Mouse (Mus musculus) liver, embryonic 12.5 days (tissue): ENCODE measurements at regions not wholly inside any gene's neighbourhood (a gene's known extent, or its start where the extent isn't known, plus 50 kb on each side); places are given as distances from the start of the nearest gene placed in this dataset.

Experiments
- ATAC-seq: fragments of 200-750 bp; cut with Nextera tagmentation; 2 replicates; pipeline ENCODE4 v1.8.0; 2017; ENCODE audit warnings: moderate number of reproducible peaks, mild to moderate bottlenecking, moderate library complexity
- H3K27ac ChIP-seq: fragments of 300-500 bp; sonication (generic); 2 replicates; pipeline ENCODE4 v1.5.1; 2016; ENCODE audit warnings: mild to moderate bottlenecking
- H3K27me3 ChIP-seq: fragments of 300-500 bp; sonication (generic); replicated peaks from 2 replicates; pipeline ENCODE4 v1.6.1; 2016; ENCODE audit warnings: mild to moderate bottlenecking, moderate library complexity
- H3K36me3 ChIP-seq: fragments of 300-500 bp; sonication (generic); 2 replicates; pipeline ENCODE4 v1.6.1; 2016; ENCODE audit warnings: mild to moderate bottlenecking, moderate library complexity
- H3K4me1 ChIP-seq: fragments of 300-500 bp; sonication (generic); 2 replicates; pipeline ENCODE4 v1.6.1; 2016
- H3K4me2 ChIP-seq: fragments of 300-500 bp; sonication (generic); 2 replicates; pipeline ENCODE4 v1.6.1; 2016; ENCODE audit warnings: mild to moderate bottlenecking, moderate library complexity
- H3K4me3 ChIP-seq: fragments of 300-500 bp; sonication (generic); 2 replicates; pipeline ENCODE4 v1.5.1; 2016; ENCODE audit warnings: mild to moderate bottlenecking, moderate library complexity
- H3K9ac ChIP-seq: fragments of 300-500 bp; sonication (generic); 2 replicates; pipeline ENCODE4 v1.6.1; 2016; ENCODE audit warnings: mild to moderate bottlenecking, moderate library complexity
- H3K9me3 ChIP-seq: fragments of 300-500 bp; sonication (generic); replicated peaks from 2 replicates; pipeline ENCODE4 v1.6.1; 2016; ENCODE audit warnings: mild to moderate bottlenecking, moderate library complexity
- WGBS: fragments of 180-500 bp; shearing (Covaris S2); methylation state at CpG from one replicate; pipeline ENCODE4 v1.1.7; 2016; ENCODE audit not compliant: insufficient replicate concordance; 5-methylcytosine and 5-hydroxymethylcytosine counted together

DNA sequence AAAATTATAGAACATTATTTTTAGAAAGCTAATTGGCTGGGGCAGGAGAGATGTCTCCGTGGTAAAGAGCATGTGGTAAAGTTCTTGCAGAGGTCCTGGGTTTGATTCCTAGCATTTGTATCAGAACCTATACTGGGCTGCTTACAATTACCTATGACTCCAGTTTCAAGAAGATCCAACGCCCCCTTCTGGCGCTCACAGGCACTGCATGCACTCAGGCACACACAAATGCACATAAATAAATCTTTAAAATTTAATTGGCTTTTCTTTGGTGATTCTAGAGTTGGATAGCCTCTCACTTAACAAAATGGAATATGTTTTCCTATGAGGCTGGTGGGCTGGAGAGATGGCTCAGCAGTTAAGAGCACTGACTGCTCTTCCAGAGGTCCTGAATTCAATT is 219.0 kb upstream of the Amigo2 start:
- no peaks in the 10 kb centered on the region; the same call in 1 of the 2 replicates for H3K4me1 ChIP-seq
- H3K27me3 ChIP-seq = no peaks in the 10 kb centered on the region
- no peak for ATAC-seq
- H3K9me3 ChIP-seq = no peaks in the 10 kb centered on the region
- H3K36me3 ChIP-seq = no peaks in the 10 kb centered on the region
- H3K27ac ChIP-seq = no peak overlapping the region
- H3K4me3 ChIP-seq = no peak overlapping the region
- no peak overlapping the region for H3K4me2 ChIP-seq
- 48% methylated on average over 3 of the region's 3 CpGs for WGBS
- no peak overlapping the region for H3K9ac ChIP-seq

DNA sequence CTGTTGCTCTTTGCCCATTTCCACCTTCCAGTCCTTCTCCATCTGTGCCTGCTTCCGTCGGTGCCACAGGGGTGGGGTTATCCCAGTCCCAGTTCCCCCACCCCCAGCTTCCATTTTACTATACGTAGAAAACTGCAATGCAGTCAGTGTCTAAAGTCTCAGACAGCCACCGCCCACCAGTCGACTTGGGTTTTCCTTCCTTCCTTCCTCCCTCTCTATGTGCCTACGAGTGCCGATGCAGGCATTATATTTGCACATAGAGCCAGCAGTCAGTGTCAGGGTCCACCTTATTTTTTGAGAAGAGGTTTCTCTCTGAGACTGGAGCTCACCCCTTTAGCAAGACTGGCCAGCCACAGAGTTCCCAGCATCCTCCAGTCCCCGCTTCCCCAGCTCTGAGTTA is 218.3 kb upstream of the Amigo2 start:
- ATAC-seq = no peak
- 52% methylated on average over 8 of the region's 8 CpGs for WGBS
- Histone ChIP-seq H3K4me1 (no peaks in the 10 kb centered on the region; the same call in 1 of the 2 replicates), H3K9ac (no peak overlapping the region), H3K27me3 (no peaks in the 10 kb centered on the region), H3K36me3 (no peaks in the 10 kb centered on the region), H3K4me2 (no peak overlapping the region), H3K27ac (no peak overlapping the region), H3K4me3 (no peak overlapping the region), H3K9me3 (no peaks in the 10 kb centered on the region)

- Histone ChIP-seq H3K27ac (no peak overlapping the region), H3K4me1 (no peaks in the 10 kb centered on the region; the same call in 1 of the 2 replicates), H3K4me2 (no peak overlapping the region), H3K9me3 (no peaks in the 10 kb centered on the region), H3K9ac (no peak overlapping the region), H3K4me3 (no peak overlapping the region), H3K36me3 (no peaks in the 10 kb centered on the region), H3K27me3 (no peaks in the 10 kb centered on the region)
- ATAC-seq = no peak
- WGBS = 79% methylated on average over 9 of the region's 9 CpGs
Observed at GRCm38 (mm10) chr15:97464737-97465136, 217.7 kb upstream of the Amigo2 start.

DNA sequence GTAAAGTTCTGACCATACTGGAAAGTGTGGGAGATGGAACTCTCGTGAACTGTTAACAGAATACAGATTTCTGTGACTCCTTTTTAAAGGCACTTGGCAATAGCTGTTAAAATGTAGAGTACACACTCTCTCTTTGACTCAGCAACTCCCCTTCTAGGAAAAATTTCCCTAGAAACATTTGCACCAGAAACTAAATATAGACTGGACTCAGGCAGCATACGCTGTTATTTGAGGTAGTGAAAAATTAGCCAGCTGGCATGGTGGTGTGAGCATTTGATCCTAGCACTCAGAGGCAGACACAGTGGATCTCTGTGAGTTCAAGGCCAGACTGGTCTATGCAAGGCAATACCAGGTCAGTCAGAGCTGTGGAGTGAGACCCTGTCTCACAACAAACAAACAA is 215.5 kb upstream of the Amigo2 start:
- Histone ChIP-seq H3K9ac (no peak overlapping the region), H3K36me3 (no peaks in the 10 kb centered on the region), H3K4me1 (peaks cover 9% of the 10 kb centered on the region), H3K4me3 (no peak overlapping the region), H3K27ac (no peak overlapping the region), H3K4me2 (no peak overlapping the region), H3K9me3 (no peaks in the 10 kb centered on the region), H3K27me3 (0 out of 2 replicates have a peak, but pooled peaks cover 8% of the 10 kb centered on the region)
- WGBS = 65% methylated on average over 2 of the region's 2 CpGs
- no peak for ATAC-seq

DNA sequence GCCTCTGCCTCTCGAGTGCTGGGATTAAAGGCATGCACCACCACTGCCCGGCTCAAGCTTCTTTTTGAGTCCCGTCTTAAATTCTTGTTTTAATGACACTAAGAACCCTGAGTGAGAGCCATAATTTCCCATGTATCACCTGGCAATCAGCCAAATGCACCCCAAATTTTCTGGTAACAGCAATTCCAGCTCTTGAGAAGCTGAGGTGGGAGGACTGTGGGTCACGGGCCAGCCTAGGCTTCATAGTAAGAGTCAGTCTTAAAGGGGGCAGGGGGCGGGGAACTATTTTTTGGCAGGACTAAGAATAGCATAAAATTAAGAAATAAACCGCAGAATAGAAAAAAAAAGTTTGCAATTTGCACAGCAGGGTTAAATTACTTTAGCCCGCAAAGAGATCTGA is 214.9 kb upstream of the Amigo2 start:
- Histone ChIP-seq H3K4me3 (no peak overlapping the region), H3K36me3 (no peaks in the 10 kb centered on the region), H3K9ac (no peak overlapping the region), H3K27ac (no peak overlapping the region), H3K27me3 (peaks cover 13% of the 10 kb centered on the region; the same call in 1 of the 2 replicates), H3K4me2 (no peak overlapping the region), H3K9me3 (no peaks in the 10 kb centered on the region), H3K4me1 (peaks cover 9% of the 10 kb centered on the region)
- ATAC-seq = no peak
- 71% methylated on average over 7 of the region's 7 CpGs for WGBS

GRCm38 (mm10) chr15:97461060-97461459 is 214.0 kb upstream of the Amigo2 start:
- peaks cover 9% of the 10 kb centered on the region for H3K4me1 ChIP-seq
- 66% methylated on average over 7 of the region's 7 CpGs for WGBS
- H3K27me3 ChIP-seq = peaks cover 16% of the 10 kb centered on the region; the same call in 1 of the 2 replicates
- no peak overlapping the region for H3K4me2 ChIP-seq
- H3K27ac ChIP-seq = no peak overlapping the region
- no peak for ATAC-seq
- H3K4me3 ChIP-seq = no peak overlapping the region
- no peak overlapping the region for H3K9ac ChIP-seq
- no peaks in the 10 kb centered on the region for H3K9me3 ChIP-seq
- no peaks in the 10 kb centered on the region for H3K36me3 ChIP-seq

DNA sequence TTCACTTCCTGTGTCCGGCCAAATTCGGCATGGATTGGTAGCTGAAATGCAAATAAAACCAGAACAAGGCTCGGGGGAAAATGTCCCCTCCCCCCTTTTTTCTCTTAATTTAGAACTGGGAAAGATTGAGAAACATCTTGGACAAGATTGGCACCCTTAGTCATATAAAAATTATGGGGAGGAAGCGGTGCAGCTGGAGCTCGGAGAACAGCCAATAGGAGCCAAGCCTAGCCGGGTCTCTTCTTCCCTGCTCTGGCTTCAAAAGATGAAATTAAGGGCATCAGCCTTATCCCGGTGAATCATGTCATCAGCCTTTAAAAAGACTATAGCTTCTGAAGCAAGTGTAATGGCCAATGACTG is 213.3 kb upstream of the Amigo2 start:
- Histone ChIP-seq H3K4me3 (no peak overlapping the region), H3K27me3 (peaks cover 16% of the 10 kb centered on the region; the same call in 1 of the 2 replicates), H3K36me3 (no peaks in the 10 kb centered on the region), H3K9me3 (no peaks in the 10 kb centered on the region), H3K27ac (no peak overlapping the region), H3K9ac (no peak overlapping the region), H3K4me1 (peaks cover 9% of the 10 kb centered on the region), H3K4me2 (no peak overlapping the region)
- 70% methylated on average over 7 of the region's 7 CpGs for WGBS
- no peak for ATAC-seq

- H3K27ac ChIP-seq = no peak overlapping the region
- ATAC-seq = no peak
Observed at GRCm38 (mm10) chr15:97459606-97460359, 212.7 kb upstream of the Amigo2 start.

GRCm38 (mm10) chr15:97458748-97459221 is 211.7 kb upstream of the Amigo2 start:
- Histone ChIP-seq H3K27ac (no peak overlapping the region), H3K4me2 (no peak overlapping the region), H3K4me1 (peaks cover 9% of the 10 kb centered on the region), H3K9me3 (no peaks in the 10 kb centered on the region), H3K9ac (no peak overlapping the region), H3K36me3 (no peaks in the 10 kb centered on the region), H3K27me3 (peaks cover 16% of the 10 kb centered on the region; the same call in 1 of the 2 replicates), H3K4me3 (no peak overlapping the region)
- no peak for ATAC-seq
- WGBS = 50% methylated on average over 11 of the region's 11 CpGs

More at GRCm38 (mm10) chr15:97459606-97460359, 212.7 kb upstream of the Amigo2 start:
- Histone ChIP-seq H3K4me3 (no peak overlapping the region), H3K4me1 (peaks cover 9% of the 10 kb centered on the region), H3K4me2 (no peak overlapping the region), H3K36me3 (no peaks in the 10 kb centered on the region), H3K9me3 (no peaks in the 10 kb centered on the region), H3K27me3 (peaks cover 16% of the 10 kb centered on the region; the same call in 1 of the 2 replicates), H3K9ac (no peak overlapping the region)
- WGBS = 71% methylated on average over 19 of the region's 19 CpGs

DNA sequence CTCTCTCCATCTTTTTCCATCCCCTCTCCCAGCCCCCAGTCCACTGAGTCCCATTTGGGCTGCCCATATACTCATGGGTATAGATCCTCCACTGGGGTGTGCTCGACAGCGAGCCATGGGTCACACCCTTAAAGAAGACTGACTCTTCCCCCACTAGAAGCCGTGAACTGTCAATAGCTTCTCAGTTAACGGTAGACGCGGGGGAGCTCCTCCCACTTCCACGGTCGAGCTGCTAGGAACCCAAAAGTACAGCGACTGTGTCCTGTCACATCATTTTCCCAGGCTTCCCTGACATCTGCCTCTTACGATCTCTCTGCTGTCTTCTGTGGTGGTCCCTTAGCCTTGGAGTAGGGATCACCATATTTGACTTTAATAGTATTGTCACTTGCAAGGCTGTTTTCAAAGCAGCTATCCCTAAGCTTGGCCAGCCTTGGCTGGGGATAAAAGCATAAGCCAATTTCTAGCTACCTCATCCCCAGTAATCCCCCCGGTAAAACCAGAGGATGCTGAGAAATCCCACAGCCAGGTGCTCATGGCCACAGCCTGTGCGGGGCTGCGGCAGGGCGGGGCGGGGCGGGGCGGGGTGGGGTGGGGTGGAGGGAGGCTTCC is 211.2 kb upstream of the Amigo2 start:
- Histone ChIP-seq H3K36me3 (no peaks in the 10 kb centered on the region), H3K27ac (no peak overlapping the region), H3K9me3 (no peaks in the 10 kb centered on the region), H3K27me3 (peaks cover 16% of the 10 kb centered on the region; the same call in 1 of the 2 replicates), H3K4me2 (peak overlapping the region; percentile 1; the same call in 1 of the 2 replicates), H3K4me1 (peaks cover 9% of the 10 kb centered on the region), H3K9ac (no peak overlapping the region), H3K4me3 (no peak overlapping the region)
- no peak for ATAC-seq
- 24% methylated on average over 17 of the region's 17 CpGs for WGBS

GRCm38 (mm10) chr15:97457468-97457867 is 210.4 kb upstream of the Amigo2 start:
- no peaks in the 10 kb centered on the region for H3K36me3 ChIP-seq
- 64% methylated on average over 8 of the region's 8 CpGs for WGBS
- H3K4me2 ChIP-seq = no peak overlapping the region
- peaks cover 9% of the 10 kb centered on the region for H3K4me1 ChIP-seq
- peaks cover 16% of the 10 kb centered on the region; the same call in 1 of the 2 replicates for H3K27me3 ChIP-seq
- H3K27ac ChIP-seq = no peak overlapping the region
- no peak for ATAC-seq
- no peak overlapping the region for H3K9ac ChIP-seq
- H3K9me3 ChIP-seq = no peaks in the 10 kb centered on the region
- no peak overlapping the region for H3K4me3 ChIP-seq

DNA sequence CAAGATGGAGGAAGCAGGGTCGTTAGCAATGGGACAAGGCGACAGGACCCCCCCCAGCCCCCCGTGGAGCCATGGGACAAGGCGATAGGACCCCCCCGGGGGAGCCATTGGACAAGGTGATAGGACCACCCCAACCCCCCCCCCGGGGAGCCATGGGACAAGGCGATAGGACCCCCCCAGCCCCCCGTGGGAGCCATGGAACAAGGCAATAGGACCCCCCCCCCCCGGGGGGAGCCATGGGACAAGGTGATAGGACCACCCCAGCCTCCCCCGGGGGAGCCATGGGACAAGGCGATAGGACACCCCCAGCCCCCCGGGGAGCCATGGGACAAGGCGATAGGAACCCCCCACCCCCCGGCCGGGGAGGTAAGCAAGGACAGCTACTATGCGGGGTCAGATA is 209.9 kb upstream of the Amigo2 start:
- H3K4me3 ChIP-seq = no peak overlapping the region
- no peaks in the 10 kb centered on the region for H3K36me3 ChIP-seq
- H3K27ac ChIP-seq = no peak overlapping the region
- H3K4me1 ChIP-seq = peaks cover 9% of the 10 kb centered on the region
- no peak overlapping the region for H3K4me2 ChIP-seq
- H3K27me3 ChIP-seq = peaks cover 16% of the 10 kb centered on the region; the same call in 1 of the 2 replicates
- H3K9ac ChIP-seq = no peak overlapping the region
- 74% methylated on average over 16 of the region's 16 CpGs for WGBS
- no peaks in the 10 kb centered on the region for H3K9me3 ChIP-seq
- ATAC-seq = no peak
